Mouse (Mus musculus): ENCODE data around the gene Bend5. TPM values are rescaled to one million over a fixed set of nuclear protein-coding genes. Genes with fewer than 3 reads are reported as not detected.

Bend5 gene
- polyA plus RNA-seq, 1 experiment from 2014 or later = 36.6 TPM

GRCm38 (mm10) chr4:111469847-111470246 lies 55.0 kb downstream of the Bend5 start:
- Histone ChIP-seq H3K4me3 (replicated peaks) (no peak overlapping the region), H3K4me1 (replicated peaks) (no peaks in the 10 kb centered on the region), H3K9me3 (no peaks in the 10 kb centered on the region), H3K27me3 (replicated peaks) (no peaks in the 10 kb centered on the region), H3K4me2 (replicated peaks) (no peak overlapping the region), H3K9ac (no peak overlapping the region), H3K36me3 (no peaks in the 10 kb centered on the region), H3K27ac (no peak overlapping the region)
- no peak for ATAC-seq
- WGBS = 74% methylated on average over 2 of the region's 2 CpGs

DNA sequence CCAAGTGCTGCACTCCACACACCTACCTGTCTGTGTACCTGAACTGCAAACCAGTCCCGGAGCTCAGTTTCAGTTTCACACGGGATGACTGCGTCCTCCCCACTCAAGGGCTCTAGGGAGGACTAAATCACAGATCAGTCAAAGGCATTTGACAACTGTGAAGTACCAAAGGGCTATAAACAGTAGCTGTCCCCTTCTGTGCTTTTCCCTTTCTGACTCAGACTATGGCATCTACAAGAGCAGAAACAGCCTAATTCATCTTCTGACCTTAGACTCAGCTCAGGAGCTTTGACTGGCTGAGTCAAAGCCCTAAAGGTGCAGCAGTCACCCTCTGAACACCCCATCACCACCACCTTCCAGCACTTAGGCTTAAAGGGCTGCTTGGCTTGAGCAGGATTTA lies 56.9 kb downstream of the Bend5 start:
- H3K9ac ChIP-seq = no peak overlapping the region
- WGBS = 74% methylated on average over 3 of the region's 3 CpGs
- no peak for ATAC-seq

GRCm38 (mm10) chr4:111472511-111472910 lies 57.7 kb downstream of the Bend5 start:
- 79% methylated on average over 3 of the region's 3 CpGs for WGBS

More for the DNA sequence above, 56.9 kb downstream of the Bend5 start:
- no peak overlapping the region for H3K4me3 ChIP-seq (replicated peaks)
- no peaks in the 10 kb centered on the region for H3K27me3 ChIP-seq (replicated peaks)
- no peaks in the 10 kb centered on the region for H3K4me1 ChIP-seq (replicated peaks)
- no peaks in the 10 kb centered on the region for H3K9me3 ChIP-seq
- H3K4me2 ChIP-seq (replicated peaks) = no peak overlapping the region
- no peaks in the 10 kb centered on the region for H3K36me3 ChIP-seq
- no peak overlapping the region for H3K27ac ChIP-seq

DNA sequence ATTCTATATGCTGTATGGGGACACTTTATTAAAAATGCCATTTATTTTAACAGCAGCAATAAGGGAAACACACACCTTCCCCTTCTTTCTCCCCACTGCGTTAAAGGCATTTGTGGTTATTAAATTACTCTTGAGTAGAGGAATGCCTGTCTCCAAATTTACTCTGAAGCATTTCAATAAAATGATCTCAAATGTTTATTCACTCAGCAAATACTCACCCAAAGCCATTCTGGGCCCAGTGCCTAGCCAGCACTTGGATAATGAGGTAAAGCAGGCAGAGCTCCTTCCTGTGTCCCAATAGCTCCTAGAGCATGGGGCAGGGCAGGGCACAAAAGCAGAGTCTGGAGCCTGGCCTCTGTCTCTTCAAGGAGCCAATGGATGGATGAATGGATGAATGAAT lies 58.2 kb downstream of the Bend5 start:
- Histone ChIP-seq H3K4me3 (replicated peaks) (no peak overlapping the region), H3K9ac (no peak overlapping the region), H3K4me2 (replicated peaks) (no peak overlapping the region), H3K27ac (no peak overlapping the region), H3K27me3 (replicated peaks) (no peaks in the 10 kb centered on the region), H3K9me3 (no peaks in the 10 kb centered on the region), H3K4me1 (replicated peaks) (no peaks in the 10 kb centered on the region), H3K36me3 (no peaks in the 10 kb centered on the region)
- 50% methylated on average over 1 of the region's 1 CpGs for WGBS
- ATAC-seq = no peak

More at GRCm38 (mm10) chr4:111472511-111472910, 57.7 kb downstream of the Bend5 start:
- no peak for ATAC-seq
- Histone ChIP-seq H3K4me3 (replicated peaks) (no peak overlapping the region), H3K9ac (no peak overlapping the region), H3K27ac (no peak overlapping the region), H3K27me3 (replicated peaks) (no peaks in the 10 kb centered on the region), H3K4me2 (replicated peaks) (no peak overlapping the region), H3K36me3 (no peaks in the 10 kb centered on the region), H3K4me1 (replicated peaks) (no peaks in the 10 kb centered on the region), H3K9me3 (no peaks in the 10 kb centered on the region)

DNA sequence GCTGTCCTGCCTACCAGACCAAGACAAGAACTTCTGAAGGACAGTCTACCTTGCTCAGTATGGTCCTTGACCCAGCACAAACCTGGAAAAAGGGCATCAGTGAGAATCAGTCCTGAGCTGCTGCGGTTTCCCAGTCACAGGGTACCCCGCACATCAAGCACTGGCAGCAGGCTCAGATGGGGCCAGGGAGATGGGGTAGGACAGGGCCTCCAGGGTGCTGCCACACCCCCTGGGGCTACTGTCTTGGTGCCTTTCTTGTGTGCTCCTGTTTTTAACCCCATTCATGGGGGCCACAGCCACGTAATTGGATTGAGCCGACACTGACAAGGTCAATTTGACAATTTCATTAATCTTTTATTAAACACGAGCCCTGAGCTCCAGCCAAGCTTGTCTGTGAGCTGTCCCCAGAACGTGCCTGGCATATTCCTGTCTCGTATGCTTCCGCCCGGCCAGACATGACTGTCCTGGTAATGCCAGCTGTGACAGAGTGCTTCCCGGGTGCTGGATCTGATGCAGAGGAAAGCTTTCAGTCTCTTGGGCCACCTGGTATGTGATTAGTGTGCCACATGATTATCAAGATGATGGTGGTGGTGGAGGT lies 60.7 kb downstream of the Bend5 start:
- H3K4me2 ChIP-seq (replicated peaks) = no peak overlapping the region
- no peak for ATAC-seq
- H3K4me1 ChIP-seq (replicated peaks) = no peaks in the 10 kb centered on the region
- WGBS = 81% methylated on average over 10 of the region's 10 CpGs
- H3K27me3 ChIP-seq (replicated peaks) = no peaks in the 10 kb centered on the region
- H3K9me3 ChIP-seq = no peaks in the 10 kb centered on the region
- no peaks in the 10 kb centered on the region for H3K36me3 ChIP-seq
- no peak overlapping the region for H3K4me3 ChIP-seq (replicated peaks)
- no peak overlapping the region for H3K9ac ChIP-seq
- H3K27ac ChIP-seq = no peak overlapping the region

DNA sequence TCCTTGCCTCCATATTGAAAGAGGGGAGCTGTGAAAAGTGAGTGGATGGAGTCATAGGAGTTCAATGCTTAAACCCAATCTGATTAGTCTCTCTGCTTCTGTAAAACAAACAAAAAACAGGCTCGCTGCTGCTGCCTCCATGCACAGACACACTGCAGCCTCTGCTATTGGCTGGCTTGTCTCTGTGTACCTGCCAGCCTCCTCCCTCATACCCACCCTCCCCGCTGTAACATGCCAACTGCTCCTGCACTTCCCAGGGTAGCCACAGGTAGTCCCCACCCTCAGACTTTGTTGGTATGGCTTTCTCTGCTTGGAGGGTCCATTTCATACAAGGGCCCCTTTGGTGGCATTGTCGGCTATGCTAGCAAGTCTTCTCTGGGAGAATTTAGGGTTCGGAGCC lies 62.7 kb downstream of the Bend5 start:
- 52% methylated on average over 4 of the region's 4 CpGs for WGBS
- Histone ChIP-seq H3K36me3 (no peaks in the 10 kb centered on the region), H3K9ac (no peak overlapping the region), H3K4me3 (replicated peaks) (no peak overlapping the region), H3K4me2 (replicated peaks) (no peak overlapping the region), H3K4me1 (replicated peaks) (no peaks in the 10 kb centered on the region), H3K27ac (no peak overlapping the region), H3K27me3 (replicated peaks) (no peaks in the 10 kb centered on the region), H3K9me3 (no peaks in the 10 kb centered on the region)
- no peak for ATAC-seq

DNA sequence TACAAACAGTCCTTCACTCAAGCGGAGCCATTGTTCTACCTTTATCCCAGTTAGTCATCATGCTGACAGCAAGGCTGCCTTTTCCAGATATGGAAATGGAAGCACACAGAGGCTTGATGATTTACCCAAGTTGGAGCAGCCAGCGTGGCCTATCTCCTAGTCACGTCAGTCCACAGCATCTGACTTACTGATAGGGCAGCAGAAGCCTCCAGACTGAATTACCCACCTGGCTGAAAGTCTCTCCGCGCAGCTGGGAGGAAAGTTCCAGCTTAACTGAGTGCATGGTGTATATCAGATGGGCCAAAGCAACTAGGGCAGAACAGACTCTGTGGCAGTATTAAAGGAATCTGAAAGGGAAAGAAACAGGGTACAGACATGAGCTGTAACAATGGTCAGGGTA lies 68.7 kb downstream of the Bend5 start:
- H3K4me1 ChIP-seq (replicated peaks) = 0 out of 2 replicates have a peak, but pooled peaks cover 3% of the 10 kb centered on the region
- H3K27ac ChIP-seq = no peak overlapping the region
- no peak overlapping the region for H3K4me3 ChIP-seq (replicated peaks)
- no peaks in the 10 kb centered on the region for H3K36me3 ChIP-seq
- WGBS = 66% methylated on average over 5 of the region's 5 CpGs
- no peak overlapping the region for H3K9ac ChIP-seq
- no peak overlapping the region for H3K4me2 ChIP-seq (replicated peaks)
- H3K9me3 ChIP-seq = no peaks in the 10 kb centered on the region
- no peaks in the 10 kb centered on the region for H3K27me3 ChIP-seq (replicated peaks)
- peak; percentile 43; the same call in 1 of the 2 replicates for ATAC-seq

- Histone ChIP-seq H3K9me3 (no peaks in the 10 kb centered on the region), H3K4me2 (replicated peaks) (no peak overlapping the region), H3K27me3 (replicated peaks) (no peaks in the 10 kb centered on the region), H3K9ac (no peak overlapping the region), H3K4me1 (replicated peaks) (0 out of 2 replicates have a peak, but pooled peaks cover 3% of the 10 kb centered on the region), H3K27ac (no peak overlapping the region), H3K4me3 (replicated peaks) (no peak overlapping the region), H3K36me3 (no peaks in the 10 kb centered on the region)
- ATAC-seq = no peak
- 68% methylated on average over 5 of the region's 5 CpGs for WGBS
Observed at GRCm38 (mm10) chr4:111485189-111485588, 70.4 kb downstream of the Bend5 start.

DNA sequence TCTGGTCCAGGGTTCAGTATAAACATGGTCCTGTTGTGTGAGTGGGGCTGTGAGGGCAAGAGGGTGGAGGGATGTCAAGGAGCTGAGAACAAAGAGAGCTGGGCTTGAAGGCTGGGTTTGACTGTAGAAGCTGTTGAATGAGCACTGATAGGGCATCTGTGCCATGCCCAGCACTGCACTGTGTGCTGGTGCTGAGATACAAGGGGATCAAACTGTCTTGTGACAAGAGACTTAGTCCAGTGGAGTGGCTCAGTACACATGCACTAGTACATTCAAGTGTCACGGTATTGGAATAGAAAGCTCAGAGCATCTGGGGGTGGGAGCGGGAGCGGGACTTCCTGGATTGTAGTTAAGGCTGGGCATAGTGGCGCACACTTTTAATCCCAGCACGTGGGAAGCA lies 71.4 kb downstream of the Bend5 start:
- no peaks in the 10 kb centered on the region for H3K36me3 ChIP-seq
- H3K27me3 ChIP-seq (replicated peaks) = no peaks in the 10 kb centered on the region
- H3K4me1 ChIP-seq (replicated peaks) = 0 out of 2 replicates have a peak, but pooled peaks cover 3% of the 10 kb centered on the region
- no peak overlapping the region for H3K9ac ChIP-seq
- no peak overlapping the region for H3K4me3 ChIP-seq (replicated peaks)
- 66% methylated on average over 5 of the region's 5 CpGs for WGBS
- no peak for ATAC-seq
- no peak overlapping the region for H3K4me2 ChIP-seq (replicated peaks)
- H3K27ac ChIP-seq = no peak overlapping the region
- no peaks in the 10 kb centered on the region for H3K9me3 ChIP-seq

GRCm38 (mm10) chr4:111487233-111487843 lies 72.5 kb downstream of the Bend5 start:
- Histone ChIP-seq H3K27ac (no peak overlapping the region), H3K9me3 (no peaks in the 10 kb centered on the region), H3K9ac (no peak overlapping the region), H3K36me3 (no peaks in the 10 kb centered on the region), H3K4me1 (replicated peaks) (0 out of 2 replicates have a peak, but pooled peaks cover 3% of the 10 kb centered on the region), H3K4me2 (replicated peaks) (no peak overlapping the region), H3K27me3 (replicated peaks) (no peaks in the 10 kb centered on the region), H3K4me3 (replicated peaks) (no peak overlapping the region)
- WGBS = 82% methylated on average over 4 of the region's 4 CpGs
- ATAC-seq = no peak

GRCm38 (mm10) chr4:111493750-111494404 lies 79.1 kb downstream of the Bend5 start:
- no peaks in the 10 kb centered on the region for H3K9me3 ChIP-seq
- peak; percentile 55; the same call in 1 of the 2 replicates for ATAC-seq
- no peaks in the 10 kb centered on the region for H3K36me3 ChIP-seq
- H3K4me1 ChIP-seq (replicated peaks) = no peaks in the 10 kb centered on the region
- H3K4me3 ChIP-seq (replicated peaks) = no peak overlapping the region
- H3K4me2 ChIP-seq (replicated peaks) = no peak overlapping the region
- no peak overlapping the region for H3K27ac ChIP-seq
- no peaks in the 10 kb centered on the region for H3K27me3 ChIP-seq (replicated peaks)
- 58% methylated on average over 5 of the region's 5 CpGs for WGBS
- no peak overlapping the region for H3K9ac ChIP-seq

DNA sequence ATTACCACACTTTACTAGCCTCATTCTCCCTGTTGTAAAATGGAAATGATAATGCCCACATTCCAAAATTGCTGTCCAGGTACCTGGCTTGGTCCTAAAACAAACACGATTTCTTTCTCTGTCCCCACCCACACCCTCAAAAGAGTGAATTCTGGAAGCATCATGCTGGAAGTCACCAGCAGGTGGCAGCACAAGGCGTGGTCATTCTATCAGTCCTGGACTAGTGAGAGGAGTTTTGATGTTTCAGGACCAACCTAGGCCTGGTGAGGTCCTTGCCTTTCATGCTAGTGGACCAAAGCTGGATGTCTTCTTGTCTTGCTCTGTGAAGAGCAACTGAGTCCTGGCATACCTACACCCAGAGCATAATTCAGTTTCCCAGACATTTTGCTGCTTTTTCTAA lies 81.1 kb downstream of the Bend5 start:
- Histone ChIP-seq H3K4me1 (replicated peaks) (no peaks in the 10 kb centered on the region), H3K36me3 (no peaks in the 10 kb centered on the region), H3K4me3 (replicated peaks) (no peak overlapping the region), H3K27ac (no peak overlapping the region), H3K4me2 (replicated peaks) (no peak overlapping the region), H3K9ac (no peak overlapping the region), H3K9me3 (no peaks in the 10 kb centered on the region), H3K27me3 (replicated peaks) (no peaks in the 10 kb centered on the region)
- WGBS = 7% methylated on average over 2 of the region's 2 CpGs
- peak; percentile 61; the same call in 1 of the 2 replicates for ATAC-seq
